Mouse (Mus musculus) ZHBTc4 (cell line): ENCODE data around the gene Slc17a5.
A peak's percentile ranks its signal among the peaks of the same experiment; 100 is the strongest.

ENCODE experiments used
- DNase-seq: peaks from one replicate; pipeline ENCODE4 v3.0.0-alpha.2; 2011; ENCODE audit warnings: low read depth, low spot score

Gene Slc17a5

GRCm38 (mm10) chr9:78587914-78588313 is at the start of gene Slc17a5:
TSS of gene Slc17a5 (minus strand) at chr9:78588041.
- peak; percentile 98 for DNase-seq

GRCm38 (mm10) chr9:78633976-78634375 is 46.1 kb upstream of the Slc17a5 start:
- DNase-seq, result no peak

GRCm38 (mm10) chr9:78631755-78632434 is 44.1 kb upstream of the Slc17a5 start:
- DNase-seq, result no peak

GRCm38 (mm10) chr9:78629991-78630390 is 42.1 kb upstream of the Slc17a5 start:
- peak; percentile 19 for DNase-seq

GRCm38 (mm10) chr9:78623301-78623747 is 35.5 kb upstream of the Slc17a5 start:
- DNase-seq, result no peak

GRCm38 (mm10) chr9:78619285-78619684 is 31.4 kb upstream of the Slc17a5 start:
- no peak for DNase-seq

- DNase-seq, result peak; percentile 87
These were observed 27.7 kb upstream of the Slc17a5 start, which contains the start of gene Cd109 for GRCm38 (mm10) chr9:78615401-78616021. TSS of gene Cd109 (plus strand) at chr9:78615546.

- DNase-seq, result no peak
These were observed 26.4 kb upstream of the Slc17a5 start for GRCm38 (mm10) chr9:78614201-78614600.

GRCm38 (mm10) chr9:78601046-78601730 is 13.3 kb upstream of the Slc17a5 start:
- DNase-seq, result peak; percentile 87

- no peak for DNase-seq
These were observed 12.1 kb upstream of the Slc17a5 start for GRCm38 (mm10) chr9:78599927-78600326.

- DNase-seq, result peak; percentile 67
These were observed 9.0 kb upstream of the Slc17a5 start for GRCm38 (mm10) chr9:78596834-78597233.

- DNase-seq, result no peak
These were observed 8.1 kb upstream of the Slc17a5 start for GRCm38 (mm10) chr9:78595769-78596555.

- DNase-seq, result no peak
These were observed 7.4 kb upstream of the Slc17a5 start for GRCm38 (mm10) chr9:78595257-78595656.

- no peak for DNase-seq
These were observed 2.6 kb upstream of the Slc17a5 start for GRCm38 (mm10) chr9:78590471-78590870.

GRCm38 (mm10) chr9:78588411-78589033 is 681 bp upstream of the Slc17a5 start:
- DNase-seq, result no peak

GRCm38 (mm10) chr9:78587218-78587883 is 490 bp downstream of the Slc17a5 start:
- no peak for DNase-seq

- DNase-seq, result peak; percentile 61
These were observed 8.0 kb downstream of the Slc17a5 start for GRCm38 (mm10) chr9:78579644-78580396.

GRCm38 (mm10) chr9:78578824-78579223 is 9.0 kb downstream of the Slc17a5 start:
- DNase-seq, result no peak

- DNase-seq, result peak; percentile 68
These were observed 11.4 kb downstream of the Slc17a5 start for GRCm38 (mm10) chr9:78576466-78576865.

GRCm38 (mm10) chr9:78569934-78570333 is 17.9 kb downstream of the Slc17a5 start:
- DNase-seq, result no peak
